Mouse (Mus musculus) small intestine, adult 2 months (tissue): ENCODE results near the gene Glis3. TPM values are rescaled to one million over a fixed set of nuclear protein-coding genes. Genes with fewer than 3 reads are reported as not detected.

Source experiments
- H3K27ac ChIP-seq: fragments of 200-500 bp; 2 replicates; pipeline ENCODE4 v1.5.1; 2012; ENCODE audit warnings: low read depth, low read length, control low read depth, inconsistent platforms; ENCODE audit not compliant: insufficient read depth
- H3K27me3 ChIP-seq: fragments of 200-500 bp; 2 replicates; pipeline ENCODE4 v1.6.1; 2012; ENCODE audit warnings: mild to moderate bottlenecking, moderate library complexity, low read length, inconsistent platforms; ENCODE audit not compliant: control insufficient read depth, insufficient read depth
- H3K36me3 ChIP-seq: fragments of 200-500 bp; 2 replicates; pipeline ENCODE4 v1.6.1; 2012; ENCODE audit warnings: mild to moderate bottlenecking, low read length, control low read depth, inconsistent platforms; ENCODE audit not compliant: control insufficient read depth, insufficient read depth
- H3K4me1 ChIP-seq: fragments of 200-500 bp; 2 replicates; pipeline ENCODE4 v1.6.1; 2012; ENCODE audit warnings: low read length, inconsistent platforms, mixed read lengths; ENCODE audit not compliant: control insufficient read depth, insufficient read depth, insufficient read length
- H3K4me3 ChIP-seq: fragments of 200-500 bp; 2 replicates; pipeline ENCODE4 v1.5.1; 2012; ENCODE audit warnings: low read depth, mild to moderate bottlenecking, control low read depth, inconsistent platforms, low read length, moderate library complexity
- CTCF ChIP-seq: fragments of 200-500 bp; IDR thresholded peaks from 2 replicates; pipeline ENCODE4 v1.5.1; 2012; ENCODE audit warnings: low read depth, mild to moderate bottlenecking, control low read depth, inconsistent platforms, low read length, moderate library complexity, mixed read lengths; ENCODE audit not compliant: insufficient replicate concordance, insufficient read length; ENCODE audit errors: extremely low read depth
- POLR2A ChIP-seq: fragments of 200-500 bp; IDR thresholded peaks from 2 replicates; pipeline ENCODE4 v1.6.1; 2012; ENCODE audit warnings: low read depth, mild to moderate bottlenecking, control low read depth, inconsistent platforms, low read length, moderate library complexity
- WGBS: fragments of 180-500 bp; shearing (Covaris S2); methylation state at CpG from one replicate; pipeline ENCODE4 v1.1.7; 2018; 5-methylcytosine and 5-hydroxymethylcytosine counted together
- polyA plus RNA-seq: library from polyadenylated mRNA; depleted of rRNA; stranded (reverse); fragments of >200 nt; gene quantifications from 2 replicates; pipeline ENCODE4 v1.2.3, GENCODE M21; 2012

The Glis3 gene
- polyA plus RNA-seq, 1 experiment, result 1.6 TPM

DNA sequence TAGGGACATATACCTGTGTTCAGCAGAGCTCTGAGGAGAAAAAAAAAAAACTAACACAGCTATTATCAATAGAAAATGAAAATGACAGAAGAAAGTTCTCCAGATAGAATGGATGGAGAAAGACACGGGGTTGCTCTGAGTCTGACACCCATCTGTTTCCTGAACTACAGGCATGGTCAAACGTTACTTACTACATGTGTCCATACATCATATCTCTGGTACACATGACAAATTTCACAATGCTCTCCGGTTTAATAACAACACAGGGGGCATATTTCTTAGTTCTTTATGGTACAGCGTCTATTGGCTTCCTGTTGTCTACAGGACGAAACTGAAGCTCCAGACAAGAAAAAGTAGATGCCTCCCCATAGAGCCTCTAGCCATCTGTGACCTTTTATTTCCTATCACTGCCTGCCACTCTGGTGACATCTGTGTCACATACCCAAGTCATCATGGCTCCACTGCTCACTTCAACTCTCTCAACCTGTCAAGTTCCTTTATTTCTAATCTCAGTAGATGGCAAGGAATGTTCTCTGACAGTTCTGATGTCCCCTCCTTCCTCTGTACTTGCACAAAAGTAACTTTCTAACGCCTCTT is 251.6 kb downstream of the Glis3 start:
- H3K4me3 ChIP-seq, result no peak overlapping the region
- H3K27me3 ChIP-seq, result no peaks in the 10 kb centered on the region
- no peaks in the 10 kb centered on the region for H3K4me1 ChIP-seq
- H3K27ac ChIP-seq, result no peak overlapping the region
- H3K36me3 ChIP-seq, result no peaks in the 10 kb centered on the region
- TF ChIP-seq POLR2A, result no peak
- no peak for TF ChIP-seq CTCF
- WGBS, result 62% methylated on average over 6 of the region's 6 CpGs

DNA sequence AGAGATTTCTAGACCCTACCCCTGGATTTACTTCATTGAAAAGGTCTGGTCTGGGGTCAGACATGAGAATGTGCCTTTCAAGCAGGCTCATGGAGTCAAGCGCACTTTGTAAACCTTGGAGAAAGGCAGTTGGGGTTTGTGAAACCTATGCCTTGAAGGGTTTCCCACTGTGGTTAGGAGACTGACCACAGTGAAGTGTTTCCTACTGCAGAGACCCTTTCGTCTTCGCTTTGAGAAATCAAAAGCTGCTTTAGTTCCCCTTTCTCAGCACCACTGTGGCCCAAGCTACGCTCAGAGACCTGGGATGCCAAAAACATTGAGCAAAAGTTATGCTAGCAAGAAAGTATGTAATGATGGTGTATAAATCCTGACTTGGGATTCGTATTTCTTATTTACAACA is 255.7 kb downstream of the Glis3 start:
- Histone ChIP-seq H3K27ac (no peak overlapping the region), H3K4me3 (no peak overlapping the region), H3K36me3 (no peaks in the 10 kb centered on the region), H3K27me3 (no peaks in the 10 kb centered on the region), H3K4me1 (no peaks in the 10 kb centered on the region)
- 83% methylated on average over 5 of the region's 5 CpGs for WGBS
- TF ChIP-seq POLR2A (no peak), CTCF (no peak)

GRCm38 (mm10) chr19:28422939-28423338 is 256.9 kb downstream of the Glis3 start:
- 43% methylated on average over 9 of the region's 9 CpGs for WGBS
- Histone ChIP-seq H3K27ac (no peak overlapping the region), H3K4me3 (no peak overlapping the region), H3K27me3 (no peaks in the 10 kb centered on the region), H3K36me3 (no peaks in the 10 kb centered on the region), H3K4me1 (no peaks in the 10 kb centered on the region)
- TF ChIP-seq POLR2A (no peak), CTCF (no peak)

GRCm38 (mm10) chr19:28416069-28416468 is 263.8 kb downstream of the Glis3 start:
- 78% methylated on average over 5 of the region's 5 CpGs for WGBS
- Histone ChIP-seq H3K27me3 (no peaks in the 10 kb centered on the region), H3K4me1 (no peaks in the 10 kb centered on the region), H3K36me3 (no peaks in the 10 kb centered on the region), H3K4me3 (no peak overlapping the region), H3K27ac (no peak overlapping the region)
- TF ChIP-seq CTCF, result no peak
- TF ChIP-seq POLR2A, result no peak

- H3K4me3 ChIP-seq, result no peak overlapping the region
- H3K4me1 ChIP-seq, result no peaks in the 10 kb centered on the region
- no peaks in the 10 kb centered on the region for H3K27me3 ChIP-seq
- 80% methylated on average over 3 of the region's 3 CpGs for WGBS
- H3K36me3 ChIP-seq, result no peaks in the 10 kb centered on the region
- H3K27ac ChIP-seq, result no peak overlapping the region
- TF ChIP-seq CTCF (no peak), POLR2A (no peak)
Observed at GRCm38 (mm10) chr19:28408787-28409186, 271.1 kb downstream of the Glis3 start.

DNA sequence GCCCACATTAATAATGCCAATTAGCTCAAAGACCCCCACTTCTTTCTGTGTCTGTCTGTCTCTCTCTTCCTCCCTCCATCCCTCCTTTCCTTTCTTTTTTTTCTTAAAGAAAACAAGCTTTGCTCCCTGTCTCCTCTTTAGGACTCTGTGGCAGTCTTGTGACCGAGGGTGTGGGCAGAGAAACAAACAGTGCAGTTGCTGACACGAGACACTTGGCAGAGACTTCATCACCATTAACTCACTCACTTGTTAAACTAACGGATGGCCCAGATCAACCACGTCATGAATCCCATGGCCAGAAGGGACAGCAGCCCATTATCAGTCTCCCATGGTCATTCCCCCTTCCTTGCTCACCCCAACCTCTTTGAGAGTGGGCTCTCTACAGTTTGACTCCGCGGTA is 276.9 kb downstream of the Glis3 start:
- no peaks in the 10 kb centered on the region for H3K36me3 ChIP-seq
- no peak overlapping the region for H3K27ac ChIP-seq
- no peak overlapping the region for H3K4me3 ChIP-seq
- H3K27me3 ChIP-seq, result no peaks in the 10 kb centered on the region
- H3K4me1 ChIP-seq, result no peaks in the 10 kb centered on the region
- TF ChIP-seq POLR2A (no peak), CTCF (no peak)
- 65% methylated on average over 6 of the region's 6 CpGs for WGBS

DNA sequence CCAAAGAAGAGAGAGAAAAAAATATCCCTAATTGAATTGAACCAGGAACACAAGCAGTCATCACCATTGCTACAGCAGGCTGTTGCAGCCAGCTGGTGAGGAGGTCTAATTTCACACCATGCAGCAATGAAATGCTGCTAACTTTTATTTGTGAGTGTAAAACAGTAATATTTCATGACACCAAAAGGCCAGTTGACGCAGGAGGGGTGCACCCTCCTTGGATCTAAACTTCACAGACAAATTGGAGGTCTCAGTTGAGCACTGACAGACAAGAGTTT is 284.4 kb downstream of the Glis3 start:
- Histone ChIP-seq H3K4me3 (no peak overlapping the region), H3K27me3 (no peaks in the 10 kb centered on the region), H3K36me3 (no peaks in the 10 kb centered on the region), H3K4me1 (no peaks in the 10 kb centered on the region), H3K27ac (no peak overlapping the region)
- TF ChIP-seq CTCF (no peak), POLR2A (no peak)
- WGBS, result 88% methylated on average over 1 of the region's 1 CpGs
